27 mouse cellular contexts compared by ENCODE assay signal in genomic region chr16:63311676-63312075, GRCm38 (mm10).
"Had no signal": no experiment of that assay in that cellular context is flagged by ENCODE, and none has a peak within 500 bp of the region (broad histone marks: within the 10 kb centered on the region; RNA-seq: fewer than 3 reads in every experiment).

No protein-coding gene starts in this region.

- H3K27ac ChIP-seq: embryonic facial prominence, embryonic 10.5 days; embryonic facial prominence, embryonic 12.5 days; embryonic facial prominence, embryonic 13.5 days; embryonic facial prominence, embryonic 15.5 days; forebrain, embryonic 10.5 days; forebrain, embryonic 12.5 days; forebrain, embryonic 13.5 days; forebrain, embryonic 15.5 days; gastrocnemius, adult 2 months; heart, adult 2 months had no signal

- H3K9me3 ChIP-seq: embryonic facial prominence, embryonic 10.5 days; embryonic facial prominence, embryonic 12.5 days; embryonic facial prominence, embryonic 13.5 days; embryonic facial prominence, embryonic 15.5 days; forebrain, embryonic 10.5 days; forebrain, embryonic 12.5 days; forebrain, embryonic 15.5 days had no signal

- H3K9ac ChIP-seq: embryonic facial prominence, embryonic 12.5 days; embryonic facial prominence, embryonic 13.5 days; embryonic facial prominence, embryonic 15.5 days; forebrain, embryonic 12.5 days; forebrain, embryonic 13.5 days; forebrain, embryonic 15.5 days; forebrain, postnatal 0 days had no signal

- H3K4me1 ChIP-seq: embryonic facial prominence, embryonic 10.5 days; embryonic facial prominence, embryonic 12.5 days; embryonic facial prominence, embryonic 13.5 days; embryonic facial prominence, embryonic 15.5 days; forebrain, embryonic 10.5 days; forebrain, embryonic 12.5 days; forebrain, embryonic 13.5 days; forebrain, embryonic 15.5 days had no signal

- H3K4me2 ChIP-seq: embryonic facial prominence, embryonic 12.5 days; embryonic facial prominence, embryonic 13.5 days; embryonic facial prominence, embryonic 15.5 days; forebrain, embryonic 12.5 days; forebrain, embryonic 13.5 days; forebrain, embryonic 15.5 days had no signal

- ATAC-seq: forebrain, embryonic 13.5 days; forebrain, embryonic 14.5 days; forebrain, embryonic 15.5 days; forebrain, embryonic 16.5 days; forebrain, postnatal 0 days had no signal

- DNase-seq: cerebellum, adult 9-10 months; cerebellum, adult 9-11 months; cerebellum, postnatal 10 days; cerebellum, postnatal 14 days; cerebellum, postnatal 25 days; cerebellum, postnatal 36 days; embryo, embryonic 11 days; forebrain, postnatal 0 days; gastrocnemius, adult 2 months; gastrocnemius, postnatal 10 days; gastrocnemius, postnatal 14 days; gastrocnemius, postnatal 25 days; gastrocnemius, postnatal 36 days; heart, adult 11 months; heart, adult 18-20 months; heart, adult 2 months had no signal

- H3K36me3 ChIP-seq: embryonic facial prominence, embryonic 10.5 days; embryonic facial prominence, embryonic 12.5 days; embryonic facial prominence, embryonic 13.5 days; embryonic facial prominence, embryonic 15.5 days; forebrain, embryonic 10.5 days; forebrain, embryonic 12.5 days; forebrain, embryonic 15.5 days had no signal

- H3K4me3 ChIP-seq: embryonic facial prominence, embryonic 10.5 days; embryonic facial prominence, embryonic 12.5 days; embryonic facial prominence, embryonic 13.5 days; embryonic facial prominence, embryonic 15.5 days; erythroblast, embryonic 14.5 days; forebrain, embryonic 10.5 days; forebrain, embryonic 12.5 days; forebrain, embryonic 13.5 days; forebrain, embryonic 15.5 days; gastrocnemius, adult 2 months; heart, adult 2 months had no signal

- H3K27me3 ChIP-seq: embryonic facial prominence, embryonic 12.5 days; embryonic facial prominence, embryonic 13.5 days; embryonic facial prominence, embryonic 15.5 days; forebrain, embryonic 12.5 days; forebrain, embryonic 13.5 days; forebrain, embryonic 15.5 days had no signal
